Mouse (Mus musculus) adrenal gland, postnatal 36 days (tissue): ENCODE results near the gene Stub1. TPM values are rescaled to one million over a fixed set of nuclear protein-coding genes. Genes with fewer than 3 reads are reported as not detected.
"Not testable (repeated sequence)": the region's sequence is repeated elsewhere in the genome, so short reads cannot be mapped to it uniquely, and the experiment has no call there.

Experiments
- DNase-seq, 2 experiments: peaks; one replicate each; pipeline ENCODE4 v3.0.0; 2021; ENCODE audit warnings: mixed read lengths in 1 of 2
- total RNA-seq, 2 experiments: library from RNA; stranded (reverse); gene quantifications; 2 replicates each; pipeline ENCODE4 v1.2.3; 2021

The Stub1 gene
- total RNA-seq, 2 experiments from 2014 or later: 167 to 173 TPM

GRCm38 (mm10) chr17:25824362-25825142, 8.7 kb downstream of the Stub1 start:
- DNase-seq: no peak

GRCm38 (mm10) chr17:25823452-25823851, 9.8 kb downstream of the Stub1 start, which contains the start of gene Wdr24:
Gene Wdr24 (plus strand): TSS chr17:25823627.
- peak; percentile 67 to 75 for DNase-seq

DNA sequence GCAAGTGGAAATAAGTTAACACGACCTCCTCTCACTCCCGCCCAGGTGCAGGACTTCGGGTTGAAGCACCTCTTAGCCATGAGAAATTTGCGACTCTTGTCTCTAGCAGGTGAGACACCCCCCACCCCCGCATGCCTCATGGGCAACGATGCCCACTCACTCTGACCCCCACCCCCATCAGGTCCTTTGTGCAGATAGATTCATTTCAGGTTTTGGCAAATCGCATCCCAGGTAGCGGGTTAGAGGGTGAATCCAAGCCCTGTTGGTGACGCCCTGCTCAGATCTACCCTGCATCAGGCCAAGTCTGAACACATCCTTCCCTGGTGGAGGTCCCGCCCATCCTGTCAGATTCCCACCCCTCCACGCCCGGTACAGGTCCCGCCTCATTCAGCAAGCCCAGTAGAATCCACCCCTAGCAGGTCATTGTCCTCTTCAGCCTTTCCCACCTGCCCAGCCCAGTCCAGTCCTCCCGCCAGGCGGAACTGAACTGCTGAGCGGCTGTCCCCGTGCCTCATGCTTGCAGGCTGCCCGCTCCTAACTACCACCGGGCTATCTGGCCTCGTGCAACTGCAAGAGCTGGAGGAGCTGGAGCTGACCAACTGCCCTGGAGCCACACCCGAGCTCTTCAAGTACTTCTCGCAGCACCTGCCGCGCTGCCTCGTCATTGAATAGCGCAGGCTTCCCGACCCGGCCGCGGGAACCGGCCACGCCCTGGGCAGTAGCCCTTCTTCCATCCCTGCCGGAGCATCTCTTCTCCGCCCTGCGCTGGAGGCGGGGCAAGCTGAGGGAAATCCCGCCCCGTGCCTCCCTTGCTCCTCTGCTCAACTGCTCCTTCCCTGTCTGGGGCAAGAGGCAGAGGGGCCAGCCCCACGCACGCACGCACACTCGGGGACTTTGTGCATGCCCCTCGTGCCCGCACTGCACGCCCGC, 14.1 kb downstream of the Stub1 start:
- DNase-seq: no peak

DNA sequence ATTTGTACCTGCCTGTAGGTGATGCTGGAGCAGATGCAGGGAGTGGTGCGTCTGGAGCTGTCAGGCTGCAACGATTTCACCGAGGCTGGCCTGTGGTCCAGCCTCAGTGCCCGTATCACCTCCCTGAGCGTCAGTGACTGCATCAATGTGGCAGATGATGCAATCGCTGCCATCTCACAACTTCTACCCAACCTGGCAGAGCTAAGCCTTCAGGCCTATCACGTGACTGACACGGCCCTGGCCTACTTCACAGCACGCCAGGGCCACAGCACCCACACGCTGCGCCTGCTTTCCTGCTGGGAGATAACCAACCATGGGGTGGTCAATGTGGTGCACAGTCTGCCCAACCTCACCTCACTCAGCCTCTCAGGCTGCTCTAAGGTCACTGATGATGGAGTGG, 15.5 kb downstream of the Stub1 start:
- peak; percentile 37 to 74 for DNase-seq

DNA sequence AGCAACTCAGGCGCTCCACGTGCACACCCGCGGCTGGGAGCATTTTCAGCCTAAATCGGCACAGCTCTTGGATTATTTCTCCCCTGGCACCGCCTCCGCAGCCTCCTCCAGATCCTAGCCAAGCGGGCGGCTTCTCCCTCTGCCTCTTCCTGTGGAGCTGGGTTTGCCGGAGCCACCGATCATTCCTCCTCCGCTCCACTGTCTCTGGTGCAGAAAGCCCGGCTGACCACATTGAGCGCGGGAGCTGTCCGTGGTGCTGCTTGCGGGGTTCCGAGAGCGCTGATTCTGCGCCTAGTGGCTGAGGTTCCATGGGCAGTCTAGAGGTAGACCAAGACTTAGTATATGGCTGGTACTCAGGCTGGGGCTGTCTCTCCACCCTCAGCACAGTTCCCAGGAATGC, 19.7 kb downstream of the Stub1 start:
- peak; percentile 92 to 94 for DNase-seq

GRCm38 (mm10) chr17:25810890-25811289, 22.3 kb downstream of the Stub1 start:
- no peak for DNase-seq

- DNase-seq: no peak
These were observed 23.4 kb downstream of the Stub1 start for GRCm38 (mm10) chr17:25809606-25810340.

DNA sequence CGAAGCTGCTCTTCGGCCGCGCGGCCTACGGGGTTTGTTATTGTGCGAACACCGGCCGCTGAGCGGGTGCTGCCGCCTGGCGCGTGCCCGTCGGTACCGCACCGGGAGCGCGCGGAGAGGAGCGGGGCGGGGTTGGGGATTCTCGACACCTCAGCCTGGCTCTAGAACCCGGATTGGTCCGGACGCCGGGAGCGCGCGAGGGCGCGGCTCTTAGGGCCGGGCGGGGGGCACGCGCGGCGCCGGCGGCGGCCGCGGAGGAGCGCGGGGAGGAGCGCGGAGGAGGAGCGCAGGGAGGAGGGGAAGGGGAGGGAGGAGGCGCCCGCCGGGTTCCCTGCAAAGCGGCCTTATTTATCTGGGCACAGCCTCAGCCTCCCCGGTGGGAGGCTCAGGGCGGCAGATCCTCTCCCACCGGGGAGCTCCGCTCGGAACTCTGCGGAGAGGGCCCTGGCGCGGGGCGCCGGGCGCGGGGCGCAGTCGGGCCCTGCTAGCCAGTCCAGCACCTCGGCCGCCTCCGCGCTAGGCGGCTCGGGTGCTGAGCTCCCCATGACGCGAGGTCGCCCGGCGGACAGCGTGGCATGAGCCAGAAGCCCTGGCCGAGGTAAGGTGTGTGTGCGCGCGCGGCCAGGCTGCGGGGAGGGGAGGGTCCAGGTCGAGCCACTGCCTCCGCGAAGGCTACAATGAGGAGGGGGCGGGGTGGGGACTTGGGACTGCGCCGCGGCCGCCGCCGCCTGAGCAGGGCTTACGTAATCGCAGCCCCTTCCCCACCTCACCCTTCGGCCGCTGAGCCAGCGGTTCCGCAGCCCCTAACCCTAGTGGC, 24.2 kb downstream of the Stub1 start, which contains the start of gene Fbxl16:
TSS of gene Fbxl16 (plus strand) at position 297 of the 817 bp plus-strand sequence.
- DNase-seq: peak; percentile 93 to 95

- DNase-seq: no peak
These were observed 25.2 kb downstream of the Stub1 start for GRCm38 (mm10) chr17:25808028-25808427.

DNA sequence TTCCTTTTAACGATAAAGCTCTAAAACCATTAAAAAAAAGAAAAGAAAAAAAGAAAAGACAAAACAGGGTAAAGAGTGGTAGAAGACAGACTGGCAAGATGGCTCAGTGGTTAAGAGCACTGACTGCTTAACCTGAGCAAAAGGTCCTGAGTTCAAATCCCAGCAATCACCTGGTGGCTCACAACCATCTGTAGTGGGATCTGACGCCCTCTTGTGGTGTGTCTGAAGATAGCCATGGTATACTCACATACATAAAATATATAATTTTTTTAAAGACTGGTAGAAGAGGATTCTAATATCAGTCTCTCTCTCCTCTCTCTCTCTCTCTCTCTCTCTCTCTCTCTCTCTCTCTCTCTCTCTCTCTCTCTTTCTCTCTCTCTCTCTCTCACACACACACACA, 25.8 kb downstream of the Stub1 start:
- DNase-seq: not testable (repeated sequence)

DNA sequence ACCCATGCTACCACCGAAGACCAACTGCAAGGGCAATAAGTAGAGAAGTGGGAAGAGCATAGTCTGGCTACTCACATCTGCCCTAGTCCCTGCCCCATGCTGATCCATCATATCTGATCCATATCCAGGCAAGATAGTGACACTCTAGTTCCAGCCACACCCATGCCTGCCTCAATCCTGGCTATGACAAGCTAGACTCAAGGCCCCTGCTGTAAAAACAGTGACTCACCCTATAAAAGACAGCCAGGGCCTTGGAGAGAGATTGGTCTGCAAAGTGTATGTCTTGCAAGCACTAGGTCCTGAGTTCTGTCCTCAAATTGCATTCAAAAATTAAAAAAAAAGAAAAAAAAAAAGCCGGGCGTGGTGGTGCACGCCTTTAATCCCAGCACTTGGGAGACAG, 26.7 kb downstream of the Stub1 start:
- peak; percentile 64 to 70 for DNase-seq

GRCm38 (mm10) chr17:25802825-25803517, 30.2 kb downstream of the Stub1 start:
- peak; percentile 91 for DNase-seq

GRCm38 (mm10) chr17:25801029-25801428, 32.2 kb downstream of the Stub1 start:
- peak; percentile 64 to 71 for DNase-seq

- DNase-seq: peak; percentile 93 to 97
These were observed 36.2 kb downstream of the Stub1 start, which contains the start of gene Metrn for GRCm38 (mm10) chr17:25796951-25797369. Gene Metrn (minus strand): TSS chr17:25797136.

GRCm38 (mm10) chr17:25796211-25796771, 36.9 kb downstream of the Stub1 start:
- peak; percentile 71 to 75 for DNase-seq

DNA sequence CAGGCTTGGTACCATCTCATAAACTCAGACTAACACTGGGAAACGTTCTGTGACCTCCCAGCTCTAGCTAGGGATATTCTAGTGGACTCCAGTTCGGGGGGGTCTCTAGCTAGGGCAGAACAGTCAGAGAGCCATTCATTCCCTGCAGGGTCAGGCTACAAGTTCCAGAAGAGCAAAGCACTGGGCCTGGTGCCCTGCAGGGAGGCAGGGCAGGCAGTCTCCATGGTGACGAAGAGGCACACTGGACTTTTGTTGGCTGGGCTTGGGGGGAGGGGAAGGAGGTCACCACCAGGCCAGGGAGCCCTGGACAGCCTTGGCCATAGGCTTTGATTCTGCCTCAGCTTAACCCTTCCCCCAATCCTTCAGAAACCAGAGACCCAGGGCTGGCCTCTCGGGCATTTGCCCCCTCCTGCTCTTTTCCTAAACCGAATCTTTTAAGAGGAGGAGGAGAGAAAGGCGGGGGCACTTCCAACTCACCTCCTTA, 37.6 kb downstream of the Stub1 start, which contains the start of gene AC134908.4:
TSS of gene AC134908.4 (minus strand) at position 51 of the 484 bp plus-strand sequence.
- peak; percentile 46 to 61 for DNase-seq

- no peak for DNase-seq
These were observed 38.2 kb downstream of the Stub1 start for GRCm38 (mm10) chr17:25794998-25795397.

DNA sequence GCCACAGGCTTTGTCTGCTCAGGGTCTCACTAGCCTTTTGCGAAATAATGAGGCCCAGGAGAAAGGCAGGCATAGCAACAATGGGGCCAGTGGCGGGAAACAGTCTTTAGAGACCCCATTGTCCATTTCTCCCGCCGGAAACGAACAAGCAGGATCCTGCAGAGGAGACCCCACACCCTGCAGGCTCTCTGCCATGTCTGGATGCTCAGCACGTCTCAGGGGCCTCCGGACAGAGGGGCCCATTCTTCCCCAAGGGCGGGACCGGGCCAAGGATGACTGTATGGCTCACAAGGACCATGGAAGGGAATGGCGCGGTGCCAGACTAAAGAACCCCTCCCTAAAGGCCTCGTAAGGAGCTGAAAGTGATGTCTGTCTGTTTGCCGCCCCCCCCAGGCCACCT, 39.0 kb downstream of the Stub1 start:
- DNase-seq: no peak

GRCm38 (mm10) chr17:25792615-25793014, 40.6 kb downstream of the Stub1 start, which contains the start of gene Fam173a:
Gene Fam173a (minus strand): TSS chr17:25792901.
- DNase-seq: peak; percentile 80 to 88
